Mouse (Mus musculus): Measurements from ENCODE around the gene Slc8b1. TPM values are rescaled to one million over a fixed set of nuclear protein-coding genes. Genes with fewer than 3 reads are reported as not detected.

Slc8b1 gene
- total RNA-seq, 2 experiments from 2014 or later: 7.8 to 11.8 TPM

- peak in 1 of 2 experiments; percentile 58 for DNase-seq (ENCODE audit: low spot score in 2 of 2)
Measured at GRCm38 (mm10) chr5:120566101-120566500, 55.1 kb downstream of the Slc8b1 start.

DNA sequence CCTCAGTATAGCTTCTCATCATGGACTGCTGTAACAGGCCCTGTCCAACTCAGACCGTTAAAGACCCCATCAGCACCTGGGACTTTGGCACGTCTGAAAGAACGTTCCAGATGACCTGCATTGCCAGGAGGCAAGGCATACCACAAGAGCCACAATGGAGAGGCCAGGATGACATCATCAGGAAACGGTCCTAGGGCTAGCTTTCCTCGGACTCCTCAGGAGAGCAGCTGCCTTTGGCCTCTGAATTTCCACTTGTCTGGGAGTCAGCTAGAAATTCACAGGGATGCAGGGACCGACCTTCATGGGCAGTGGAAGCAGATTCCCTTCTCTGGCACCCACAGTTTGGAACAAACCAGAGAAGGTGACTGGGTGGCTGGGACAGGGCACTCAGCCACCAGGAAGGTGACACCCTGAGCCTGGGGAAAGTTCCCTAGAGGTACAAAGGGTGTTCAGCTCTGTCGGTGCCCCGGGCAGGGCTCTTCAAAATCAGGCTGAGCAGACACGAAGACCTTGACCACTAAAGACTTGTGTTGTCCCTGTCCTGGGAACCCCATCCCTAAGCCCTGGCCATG lies 55.8 kb downstream of the Slc8b1 start:
- no peak for DNase-seq (ENCODE audit: low spot score in 2 of 2)

GRCm38 (mm10) chr5:120567253-120567701 lies 56.3 kb downstream of the Slc8b1 start:
- DNase-seq (ENCODE audit: low spot score in 2 of 2): peak in 1 of 2 experiments; percentile 39

DNA sequence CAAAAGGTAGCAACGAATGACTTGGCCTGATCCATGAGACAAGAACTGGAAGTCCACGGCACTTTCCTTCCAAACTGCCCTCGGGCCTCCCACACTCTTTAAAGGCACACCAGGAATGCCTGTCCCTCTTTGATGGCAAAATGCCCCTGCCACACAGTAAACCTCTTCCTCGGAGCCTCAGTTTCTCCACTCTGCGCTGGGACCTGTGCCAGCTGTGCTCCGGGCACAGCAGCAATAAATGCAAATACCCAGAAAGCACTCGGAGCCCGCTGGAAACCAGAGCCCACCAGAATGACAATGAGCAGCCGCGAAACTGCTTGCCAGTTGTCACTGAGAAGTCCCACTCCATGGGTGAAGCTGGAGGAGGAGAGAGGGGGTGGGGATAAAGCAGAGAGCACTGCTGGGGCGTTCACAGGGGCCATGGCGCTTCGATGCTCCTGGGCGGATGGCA lies 56.8 kb downstream of the Slc8b1 start:
- DNase-seq (ENCODE audit: low spot score in 2 of 2): no peak

- DNase-seq (ENCODE audit: low spot score in 2 of 2): no peak
Measured at GRCm38 (mm10) chr5:120568336-120568768, 57.4 kb downstream of the Slc8b1 start.

DNA sequence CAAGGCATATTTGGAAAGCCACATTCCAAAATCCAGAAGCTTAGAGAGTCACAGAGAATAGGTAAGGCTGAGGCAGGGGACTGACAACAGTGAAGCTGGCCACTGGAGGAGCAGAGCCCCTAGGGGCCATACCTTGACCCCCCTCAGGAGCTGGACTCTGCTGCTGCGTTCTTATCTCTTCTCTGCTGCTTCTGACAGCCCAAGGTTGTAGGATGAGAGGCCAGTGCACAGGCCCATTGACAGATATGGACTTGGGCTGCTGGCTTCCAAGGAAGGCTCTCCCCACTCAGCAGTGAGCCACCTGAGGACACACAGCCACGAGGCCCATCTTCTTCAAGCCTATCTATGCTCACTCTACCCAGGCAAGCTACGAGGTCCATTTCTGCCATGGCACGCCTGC lies 58.0 kb downstream of the Slc8b1 start:
- DNase-seq (ENCODE audit: low spot score in 2 of 2): no peak

GRCm38 (mm10) chr5:120569791-120570190 lies 58.8 kb downstream of the Slc8b1 start:
- DNase-seq (ENCODE audit: low spot score in 2 of 2): no peak

- DNase-seq (ENCODE audit: low spot score in 2 of 2): no peak
Measured at GRCm38 (mm10) chr5:120570289-120570897, 59.4 kb downstream of the Slc8b1 start.

DNA sequence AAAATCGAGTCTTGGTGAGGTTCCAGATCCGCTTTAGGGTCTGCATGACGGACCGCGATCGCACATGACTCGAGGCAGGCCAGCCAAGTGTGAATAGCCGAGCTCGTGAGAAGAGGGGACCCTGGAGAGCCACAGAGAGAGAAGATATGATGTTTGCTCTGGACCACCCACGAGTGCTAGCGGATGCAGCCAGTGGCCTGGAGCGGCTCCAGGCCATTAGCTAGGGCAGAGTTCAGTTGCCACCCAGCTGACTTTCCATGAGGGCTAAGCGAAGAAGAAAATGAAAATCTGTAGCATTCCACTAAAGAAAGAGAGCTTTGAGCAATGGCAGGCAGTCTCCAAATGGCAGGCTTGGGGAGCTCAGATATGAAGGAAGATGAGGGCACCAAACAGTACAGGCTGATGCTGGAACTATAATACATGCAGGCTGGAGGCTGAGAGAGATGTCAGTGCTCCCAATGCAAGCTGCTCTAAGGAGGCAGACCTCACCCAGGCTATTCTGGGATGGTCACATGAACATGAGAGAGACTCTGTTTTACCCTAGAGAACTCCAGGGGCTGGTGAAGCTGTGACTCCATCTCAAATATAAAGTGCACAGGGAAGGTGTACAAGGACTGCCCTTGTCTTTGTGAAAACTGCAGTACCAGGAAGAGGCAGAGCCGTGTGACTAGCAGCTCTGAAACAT lies 60.2 kb downstream of the Slc8b1 start:
- DNase-seq (ENCODE audit: low spot score in 2 of 2): no peak

GRCm38 (mm10) chr5:120574469-120575063 lies 63.6 kb downstream of the Slc8b1 start:
- DNase-seq (ENCODE audit: low spot score in 2 of 2): no peak

GRCm38 (mm10) chr5:120576781-120577301 lies 65.9 kb downstream of the Slc8b1 start:
- DNase-seq (ENCODE audit: low spot score in 2 of 2): no peak

GRCm38 (mm10) chr5:120577935-120578441 lies 67.0 kb downstream of the Slc8b1 start:
- no peak for DNase-seq (ENCODE audit: low spot score in 2 of 2)

DNA sequence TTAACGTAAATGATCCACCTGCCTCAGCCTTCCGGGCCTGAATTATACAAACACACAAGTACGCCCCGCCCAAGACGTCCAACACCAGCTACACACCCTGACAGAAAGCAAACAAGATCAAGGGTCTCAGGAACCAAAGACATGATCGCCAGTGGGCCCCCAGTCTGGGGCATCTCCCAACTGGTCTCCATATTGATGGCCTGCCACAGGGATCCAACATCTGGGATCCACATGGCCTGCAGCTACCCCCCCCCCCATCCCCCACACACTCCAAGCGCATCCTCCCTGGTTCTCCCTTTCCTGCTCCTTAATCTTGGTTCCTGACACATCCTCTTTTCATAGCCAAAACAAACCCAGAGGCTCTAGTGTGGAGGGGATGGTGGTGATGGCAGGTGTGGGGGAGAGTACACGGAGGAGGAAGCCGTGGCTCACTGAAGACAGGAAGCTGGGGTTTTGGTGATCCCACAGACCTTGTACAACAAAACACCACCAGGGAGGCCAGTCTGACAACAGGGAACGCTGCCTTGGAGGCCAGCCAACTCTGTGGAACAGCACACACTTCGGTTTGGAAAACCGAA lies 67.6 kb downstream of the Slc8b1 start:
- no peak for DNase-seq (ENCODE audit: low spot score in 2 of 2)

GRCm38 (mm10) chr5:120579211-120579897 lies 68.4 kb downstream of the Slc8b1 start:
- DNase-seq (ENCODE audit: low spot score in 2 of 2): no peak

- no peak for DNase-seq (ENCODE audit: low spot score in 2 of 2)
Measured at GRCm38 (mm10) chr5:120579898-120580626, 69.1 kb downstream of the Slc8b1 start.

GRCm38 (mm10) chr5:120582002-120582401 lies 71.0 kb downstream of the Slc8b1 start:
- no peak for DNase-seq (ENCODE audit: low spot score in 2 of 2)

DNA sequence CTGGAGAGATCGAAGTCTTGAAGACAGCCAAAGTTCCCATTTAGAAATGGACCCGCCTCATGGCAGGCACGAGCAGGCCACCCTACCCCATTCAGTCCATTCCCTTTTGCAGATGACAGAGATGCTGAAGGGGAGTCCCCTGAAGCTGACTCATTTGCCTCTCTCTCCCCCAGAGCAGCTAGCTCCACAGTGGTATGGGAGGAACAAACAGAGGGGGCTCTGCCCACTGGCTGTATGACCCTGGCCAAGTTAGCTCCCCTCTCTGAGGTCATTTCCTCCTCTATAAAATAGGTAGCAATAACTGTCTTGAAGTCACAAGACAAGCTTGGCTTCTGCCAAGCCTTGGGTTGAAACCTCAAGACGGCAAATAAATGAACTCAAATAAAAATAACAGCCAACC lies 72.5 kb downstream of the Slc8b1 start:
- DNase-seq (ENCODE audit: low spot score in 2 of 2): no peak

All from layer of hippocampus, adult 18-20 months (tissue).